Mouse (Mus musculus): ENCODE measurements at regions not wholly inside any gene's neighbourhood (a gene's known extent, or its start where the extent isn't known, plus 50 kb on each side); places are given as distances from the start of the nearest gene placed in this dataset.

DNA sequence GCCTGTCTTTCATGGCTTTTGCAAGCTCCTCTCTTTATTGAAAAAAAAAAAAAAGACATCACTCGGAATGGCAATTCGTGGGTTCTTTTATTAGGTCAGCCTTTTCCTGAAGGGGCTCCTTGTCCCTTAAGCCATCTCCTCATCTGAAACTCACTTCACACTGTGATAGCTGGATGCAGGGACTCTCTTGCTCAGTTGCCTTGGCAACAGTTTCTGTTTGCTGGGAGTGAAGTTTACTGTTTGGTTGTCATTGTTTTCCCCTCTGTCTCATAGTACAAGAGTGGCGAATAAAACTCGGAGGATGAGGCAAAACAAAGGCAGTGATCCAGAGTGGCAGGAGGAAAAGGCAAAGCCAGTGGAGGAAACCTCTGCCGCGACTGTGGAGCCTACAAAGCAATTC, 194.6 kb downstream of the Brinp2 start:
- no peak for DNase-seq (ENCODE audit: low read depth)

DNA sequence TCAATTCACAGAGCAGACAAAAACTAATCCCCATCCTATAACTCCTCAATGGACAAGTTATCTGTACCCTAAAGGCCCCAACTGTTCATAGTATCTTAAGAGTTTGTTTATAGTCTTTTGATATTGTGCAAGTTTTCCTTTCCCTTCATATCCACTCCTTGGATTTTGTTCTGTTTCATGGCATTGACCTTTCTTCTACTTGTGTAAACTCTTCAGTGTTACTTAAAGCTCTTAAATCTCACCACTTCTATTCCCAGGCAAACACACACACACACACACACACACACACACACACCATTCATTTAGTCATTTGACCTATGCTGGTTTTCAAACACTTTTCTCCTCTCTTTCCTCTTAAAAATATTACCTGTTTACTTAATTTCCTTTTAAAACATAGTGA, 192.7 kb downstream of the Brinp2 start:
- DNase-seq (ENCODE audit: low read depth), result no peak

DNA sequence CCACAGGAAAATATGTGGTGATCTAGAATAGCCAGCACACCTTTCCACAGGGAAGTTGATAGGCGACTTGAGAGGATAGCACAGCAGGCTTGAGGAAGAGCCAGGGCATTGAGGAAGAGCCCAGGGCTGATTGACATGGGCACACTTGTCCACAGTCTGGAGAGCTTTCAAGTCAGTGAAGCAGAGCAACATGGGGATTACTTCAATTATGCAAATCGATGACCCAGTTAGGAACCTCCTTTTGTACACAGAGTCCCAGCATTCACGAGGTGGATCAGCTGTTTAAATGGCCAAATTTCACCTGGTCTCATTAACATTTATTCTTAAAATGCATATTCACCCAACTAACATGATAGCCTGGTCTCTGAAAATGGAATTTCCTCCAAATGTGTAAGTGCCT, 186.1 kb downstream of the Brinp2 start:
- no peak for DNase-seq (ENCODE audit: low read depth)

DNA sequence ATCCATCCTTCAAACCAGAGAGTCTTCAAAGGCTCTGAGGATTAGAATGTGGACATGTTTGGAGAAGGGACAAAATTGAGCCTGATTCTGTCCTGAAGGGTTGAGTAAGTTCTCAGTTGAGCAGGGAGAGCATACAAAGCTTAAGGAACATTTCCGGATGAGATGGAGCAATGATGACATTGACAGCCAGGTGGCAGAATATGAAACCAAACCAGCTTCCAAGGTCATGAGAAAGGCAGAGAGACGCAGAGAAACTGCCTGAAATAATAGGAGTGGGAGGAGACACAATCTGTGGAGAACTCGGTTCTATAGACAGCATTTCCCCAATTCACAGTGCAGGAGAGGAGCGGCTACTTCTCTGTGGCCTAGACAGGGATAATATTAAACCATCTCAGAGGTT, 176.0 kb downstream of the Brinp2 start:
- no peak for DNase-seq (ENCODE audit: low read depth)

DNA sequence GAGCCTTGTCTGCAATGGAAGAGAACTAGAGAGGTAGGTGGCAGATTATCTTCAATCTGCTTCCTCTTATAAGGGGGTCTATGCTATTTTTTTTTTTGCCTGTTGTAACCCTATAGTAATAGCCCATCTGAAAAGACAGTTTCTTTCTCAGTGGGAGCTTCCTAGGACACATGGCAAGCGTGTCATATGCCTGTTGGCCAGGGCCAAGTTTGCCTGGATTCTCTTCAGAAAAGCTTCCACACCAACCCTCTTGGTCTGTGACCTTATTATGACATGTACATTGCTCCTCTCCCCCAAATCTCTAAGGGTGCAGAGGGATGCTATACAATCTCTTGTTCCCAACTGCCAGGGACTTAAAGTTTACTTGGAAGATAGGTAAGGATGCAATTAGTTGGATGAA, 174.8 kb downstream of the Brinp2 start:
- no peak for DNase-seq (ENCODE audit: low read depth)

DNA sequence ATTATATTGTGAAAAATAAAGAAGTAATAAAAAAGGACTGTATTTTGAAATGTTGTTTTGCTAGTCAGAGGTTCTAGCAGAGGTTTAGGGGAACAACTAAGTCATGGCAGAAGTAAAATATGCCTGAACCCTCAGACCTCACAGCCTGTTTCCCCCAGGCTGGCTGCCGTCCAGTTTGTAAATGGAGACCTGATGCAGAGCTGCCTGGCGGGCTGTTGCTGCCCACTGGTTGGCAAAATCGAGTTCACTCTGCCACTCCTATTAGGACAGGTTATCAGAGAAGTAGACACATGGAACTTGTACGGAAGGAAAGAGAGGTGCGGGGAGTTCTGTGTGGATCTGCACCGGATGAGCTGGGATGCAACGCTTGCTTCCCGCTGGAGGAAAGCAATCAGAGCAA, 168.5 kb downstream of the Brinp2 start:
- no peak for DNase-seq (ENCODE audit: low read depth)

DNA sequence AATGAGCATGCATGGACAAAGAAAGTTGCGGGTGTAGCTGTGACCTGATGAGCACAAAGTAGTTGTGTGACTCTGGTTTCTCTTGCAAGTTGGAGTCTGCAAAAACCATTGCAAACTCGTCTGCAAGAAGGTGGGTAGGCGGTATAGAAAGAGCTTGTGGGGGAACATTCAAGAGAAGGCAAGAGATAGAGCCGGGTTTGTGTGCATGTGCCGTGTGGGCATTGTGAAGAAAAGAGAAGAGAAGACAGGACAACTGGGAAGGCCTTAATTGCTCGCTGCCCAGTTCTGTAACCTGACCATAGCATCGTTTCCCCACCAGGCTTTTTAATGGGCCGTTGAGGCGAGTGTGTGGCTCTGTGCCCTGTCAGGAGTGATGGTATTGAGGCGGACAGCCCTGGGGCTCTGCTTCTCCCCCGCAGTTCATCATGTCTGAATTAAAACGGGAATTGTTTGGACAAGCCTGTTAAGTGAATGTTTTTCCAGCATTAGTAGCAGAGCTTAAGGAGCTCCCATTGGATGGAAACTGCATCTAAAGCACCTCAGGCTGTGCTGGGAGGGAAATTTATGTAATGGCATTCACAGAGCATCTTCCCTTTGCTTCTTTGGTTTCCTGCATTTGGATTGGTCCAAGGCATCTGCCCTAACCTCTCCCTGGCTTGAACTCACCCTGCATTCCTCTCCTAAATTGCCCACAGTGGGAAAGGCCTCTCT, 163.1 kb downstream of the Brinp2 start:
- no peak for DNase-seq (ENCODE audit: low read depth)

DNA sequence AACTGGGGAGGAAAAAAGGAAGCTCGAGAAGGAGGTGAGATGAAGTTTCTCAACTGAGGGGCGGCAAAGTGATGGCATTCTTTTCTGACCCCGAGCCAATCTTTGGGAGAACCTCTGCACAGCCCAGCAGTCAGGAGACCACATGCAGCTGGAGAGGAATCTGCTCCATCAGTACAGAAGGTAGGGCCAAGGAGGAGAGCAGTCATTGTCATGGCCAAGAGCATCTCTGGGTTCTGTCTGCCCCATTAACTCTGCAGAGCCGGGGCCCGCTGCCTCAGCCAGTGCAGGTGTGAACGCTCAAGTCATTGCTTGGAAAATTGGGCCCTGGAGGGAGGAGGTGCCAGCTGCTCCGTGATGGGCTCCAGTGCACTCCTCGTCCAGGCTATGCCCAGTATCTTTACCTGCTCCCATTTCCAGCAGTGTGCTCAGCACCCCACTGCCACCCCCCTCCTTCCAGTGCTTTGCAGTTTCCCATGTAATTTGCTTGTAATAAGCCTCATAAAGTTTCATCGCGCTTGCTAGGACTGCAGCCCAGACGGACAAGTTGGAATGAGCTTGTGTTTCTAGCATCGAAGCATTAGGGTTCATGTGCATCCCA, 162.1 kb downstream of the Brinp2 start:
- no peak for DNase-seq (ENCODE audit: low read depth)

All from fibroblast of lung, adult 2 months (primary cell).